Mouse (Mus musculus) adrenal gland, adult 2 months (tissue): Measurements from ENCODE around the gene Ranbp3l. TPM values are rescaled to one million over a fixed set of nuclear protein-coding genes. Genes with fewer than 3 reads are reported as not detected.

Source experiments
- DNase-seq: peaks from one replicate; pipeline ENCODE4 v3.0.0; 2021
- polyA plus RNA-seq: library from polyadenylated mRNA; depleted of rRNA; stranded (reverse); fragments of >200 nt; gene quantifications from 2 replicates; pipeline ENCODE4 v1.2.3, GENCODE M21; 2012; rRNA removed
- total RNA-seq, 2 experiments: library from RNA; stranded (reverse); gene quantifications; 2 replicates each; pipeline ENCODE4 v1.2.3; 2021

Gene Ranbp3l
- total and polyA plus RNA-seq, 3 experiments, result not detected

GRCm38 (mm10) chr15:9093598-9094365 is 126.0 kb downstream of the Ranbp3l start:
- DNase-seq, result no peak

- no peak for DNase-seq
Measured at GRCm38 (mm10) chr15:9094366-9094750, 126.6 kb downstream of the Ranbp3l start.

GRCm38 (mm10) chr15:9096865-9097264 is 129.1 kb downstream of the Ranbp3l start:
- DNase-seq, result no peak

GRCm38 (mm10) chr15:9100446-9101077 is 132.8 kb downstream of the Ranbp3l start:
- DNase-seq, result no peak

GRCm38 (mm10) chr15:9106303-9107074 is 138.7 kb downstream of the Ranbp3l start:
- DNase-seq, result no peak

GRCm38 (mm10) chr15:9110526-9111347 is 143.0 kb downstream of the Ranbp3l start:
- DNase-seq, result no peak

- no peak for DNase-seq
Measured at GRCm38 (mm10) chr15:9111648-9112047, 143.9 kb downstream of the Ranbp3l start.

GRCm38 (mm10) chr15:9113556-9113955 is 145.8 kb downstream of the Ranbp3l start:
- peak; percentile 35 for DNase-seq

GRCm38 (mm10) chr15:9114131-9114530 is 146.4 kb downstream of the Ranbp3l start:
- DNase-seq, result no peak

- DNase-seq, result no peak
Measured at GRCm38 (mm10) chr15:9114599-9114998, 146.8 kb downstream of the Ranbp3l start.

Other genes starting within 250 kb of the Ranbp3l start
- gene Nadk2, start 103.3 kb downstream of the Ranbp3l start, total RNA-seq, result 10 to 100 TPM; 56.3 to 57.9 TPM
- 13.7 and 17.3 TPM in 2 replicates for gene Nadk2, start 103.3 kb downstream of the Ranbp3l start, polyA plus RNA-seq
- gene Lmbrd2, start 172.6 kb downstream of the Ranbp3l start, total RNA-seq, result 10 to 100 TPM; 24.8 to 27.5 TPM
- 5.1 and 10.0 TPM in 2 replicates for gene Lmbrd2, start 172.6 kb downstream of the Ranbp3l start, polyA plus RNA-seq
- 1 to 10 TPM; 2.3 to 3.2 TPM for gene Skp2, start 187.5 kb downstream of the Ranbp3l start, total RNA-seq
- gene Skp2, start 187.5 kb downstream of the Ranbp3l start, polyA plus RNA-seq, result 0.57 and 0.89 TPM in 2 replicates